Mouse (Mus musculus) myocyte (in vitro differentiated cells): ENCODE results near the gene Eva1c.

ENCODE experiments used
- CEBPB ChIP-seq: IDR thresholded peaks from 2 replicates; pipeline ENCODE4 v1.6.1; 2011; ENCODE audit warnings: mild to moderate bottlenecking, moderate library complexity; ENCODE audit not compliant: poor library complexity, insufficient read depth, severe bottlenecking
- MYOG ChIP-seq, 3 experiments: IDR thresholded peaks; one replicate each; pipeline ENCODE4 v1.6.1; 2011; ENCODE audit warnings: control low read depth in 2 of 3, low read depth in 2 of 3, mild to moderate bottlenecking in 2 of 3; ENCODE audit not compliant: insufficient read length in 2 of 3, control insufficient read depth in 1 of 3, insufficient read depth in 1 of 3
- POLR2A ChIP-seq: IDR thresholded peaks from one replicate; pipeline ENCODE4 v1.6.1; 2011; ENCODE audit warnings: low read depth, mild to moderate bottlenecking, control low read depth, moderate library complexity; ENCODE audit not compliant: insufficient read length
- SRF ChIP-seq: IDR thresholded peaks from one replicate; pipeline ENCODE4 v1.6.1; 2011; ENCODE audit warnings: low read depth; ENCODE audit not compliant: control insufficient read depth, insufficient read length

GRCm38 (mm10) chr16:90829136-90829535 is 2.6 kb downstream of the Eva1c start:
- TF ChIP-seq POLR2A (no peak), CEBPB (no peak), SRF (no peak), MYOG (IDR thresholded peaks at IDR 0.05; ENCODE audit: control insufficient read depth in 1 of 3, insufficient read depth in 1 of 3, insufficient read length in 2 of 3, low read depth in 2 of 3) (no peak)
